Comparison of ENCODE assay signal across 13 mouse cellular contexts in genomic region chr4:148985541-148986476, GRCm38 (mm10).
DNase-seq lines count a peak whose midpoint lies in the region; ATAC-seq and TF ChIP-seq lines count a peak whose summit lies in the region.
"Had no signal": no experiment of that assay in that cellular context is flagged by ENCODE, and none has a peak within 500 bp of the region (broad histone marks: within the 10 kb centered on the region; RNA-seq: fewer than 3 reads in every experiment).

No protein-coding gene starts in this region.

- H3K9ac ChIP-seq in heart, embryonic 13.5 days: 0 out of 2 replicates have a peak overlapping the region, but pooled peaks have one; percentile 24
- no peak overlapping the region for H3K9ac ChIP-seq in stomach, embryonic 15.5 days
- no peak overlapping the region for H3K9ac ChIP-seq in stomach, postnatal 0 days (ENCODE audit: low read length)
- H3K9ac ChIP-seq in limb, embryonic 14.5 days (ENCODE audit: low read depth, low read length, severe bottlenecking): no peak overlapping the region

- no peak overlapping the region for H3K4me2 ChIP-seq in heart, embryonic 13.5 days
- H3K4me2 ChIP-seq in stomach, embryonic 15.5 days: no peak overlapping the region
- no peak overlapping the region for H3K4me2 ChIP-seq in stomach, postnatal 0 days (replicated peaks; ENCODE audit: low read depth)
- peak overlapping the region; percentile 4; the same call in 1 of the 2 replicates for H3K4me2 ChIP-seq in limb, embryonic 14.5 days (replicated peaks; ENCODE audit: low read depth, low read length, severe bottlenecking)

- TF ChIP-seq CTCF in stomach, postnatal 0 days (IDR thresholded peaks at IDR 0.05; ENCODE audit: low read depth): no peak

- H3K9me3 ChIP-seq in heart, embryonic 13.5 days: no peaks in the 10 kb centered on the region
- no peaks in the 10 kb centered on the region for H3K9me3 ChIP-seq in stomach, embryonic 15.5 days
- no peaks in the 10 kb centered on the region for H3K9me3 ChIP-seq in stomach, postnatal 0 days (ENCODE audit: control insufficient read depth, low read length)
- H3K9me3 ChIP-seq in limb, embryonic 14.5 days (ENCODE audit: control insufficient read depth, low read length): no peaks in the 10 kb centered on the region

- no peak for DNase-seq in heart, postnatal 14 days
- no peak for DNase-seq in stomach, postnatal 0 days (ENCODE audit: low spot score)
- DNase-seq in limb, embryonic 14.5 days (ENCODE audit: low spot score): no peak
- no peak for DNase-seq in cerebellum, adult 9-11 months
- no peak for DNase-seq in thymus, postnatal 25 days
- DNase-seq in adrenal gland, adult 2 months: no peak
- DNase-seq: cerebellum, postnatal 25 days; gastrocnemius, postnatal 36 days; right cerebral cortex, postnatal 25 days had no signal

- no peak for ATAC-seq in heart, embryonic 13.5 days (ENCODE audit: extremely low read depth, insufficient number of reproducible peaks, low FRiP score, low TSS enrichment)
- 0 out of 2 replicates have a peak, but pooled peaks have one; percentile 6 for ATAC-seq in stomach, embryonic 15.5 days (ENCODE audit: insufficient read depth, low FRiP score, low read depth)
- ATAC-seq in stomach, postnatal 0 days (ENCODE audit: low FRiP score, low TSS enrichment): no peak
- ATAC-seq in limb, embryonic 14.5 days (ENCODE audit: low FRiP score, low read depth): no peak

- 0 out of 2 replicates have a peak overlapping the region, but pooled peaks have one; percentile 5 for H3K27ac ChIP-seq in heart, embryonic 13.5 days (replicated peaks)
- no peak overlapping the region for H3K27ac ChIP-seq in stomach, embryonic 15.5 days
- no peak overlapping the region for H3K27ac ChIP-seq in stomach, postnatal 0 days (replicated peaks)
- no peak overlapping the region for H3K27ac ChIP-seq in limb, embryonic 14.5 days (replicated peaks; ENCODE audit: low read depth, low read length)
- H3K27ac ChIP-seq: layer of hippocampus, adult 2 months had no signal

- H3K4me3 ChIP-seq in heart, embryonic 13.5 days: no peak overlapping the region
- H3K4me3 ChIP-seq in stomach, embryonic 15.5 days (replicated peaks): no peak overlapping the region
- no peak overlapping the region for H3K4me3 ChIP-seq in stomach, postnatal 0 days (ENCODE audit: low read depth, low read length)
- H3K4me3 ChIP-seq in limb, embryonic 14.5 days (replicated peaks; ENCODE audit: low read length): no peak overlapping the region
- H3K4me3 ChIP-seq: layer of hippocampus, adult 2 months had no signal

- TF ChIP-seq POLR2A in limb, embryonic 14.5 days (IDR thresholded peaks at IDR 0.05; ENCODE audit: borderline replicate concordance, extremely low read depth, insufficient read depth, insufficient read length): no peak

- TF ChIP-seq EP300 in stomach, postnatal 0 days (optimal IDR thresholded peaks at IDR 0.05): no peak

- H3K36me3 ChIP-seq in heart, embryonic 13.5 days: peaks cover 20% of the 10 kb centered on the region
- no peaks in the 10 kb centered on the region for H3K36me3 ChIP-seq in stomach, embryonic 15.5 days
- no peaks in the 10 kb centered on the region for H3K36me3 ChIP-seq in stomach, postnatal 0 days (ENCODE audit: control insufficient read depth, insufficient read depth, low read length)
- no peaks in the 10 kb centered on the region for H3K36me3 ChIP-seq in limb, embryonic 14.5 days (ENCODE audit: control insufficient read depth, insufficient read depth, low read length)

- H3K27me3 ChIP-seq in heart, embryonic 13.5 days (replicated peaks): no peaks in the 10 kb centered on the region
- H3K27me3 ChIP-seq in stomach, embryonic 15.5 days (replicated peaks): no peaks in the 10 kb centered on the region
- no peaks in the 10 kb centered on the region for H3K27me3 ChIP-seq in stomach, postnatal 0 days (ENCODE audit: control insufficient read depth, insufficient read depth, low read length)
- peaks cover 14% of the 10 kb centered on the region for H3K27me3 ChIP-seq in limb, embryonic 14.5 days (ENCODE audit: control insufficient read depth, insufficient read depth, low read length)
- H3K27me3 ChIP-seq: CH12.LX had no signal

- intact Hi-C loops in heart, postnatal 14 days (cut with DNase I): no loop called here

- WGBS in heart, embryonic 13.5 days: 57% methylated on average over 24 of the region's 24 CpGs
- 50% methylated on average over 24 of the region's 24 CpGs for WGBS in stomach, embryonic 15.5 days
- WGBS in stomach, postnatal 0 days: 55% methylated on average over 24 of the region's 24 CpGs
- 18% methylated on average over 24 of the region's 24 CpGs for WGBS in limb, embryonic 14.5 days

- H3K4me1 ChIP-seq in heart, embryonic 13.5 days: peaks cover 56% of the 10 kb centered on the region
- H3K4me1 ChIP-seq in stomach, embryonic 15.5 days: peaks cover 9% of the 10 kb centered on the region; the same call in 1 of the 2 replicates
- peaks cover 6% of the 10 kb centered on the region; the same call in 1 of the 2 replicates for H3K4me1 ChIP-seq in stomach, postnatal 0 days (replicated peaks; ENCODE audit: control insufficient read depth, insufficient read depth)
- peaks cover 51% of the 10 kb centered on the region for H3K4me1 ChIP-seq in limb, embryonic 14.5 days (ENCODE audit: control insufficient read depth, insufficient read depth, low read length)
